Comparison of ENCODE assay signal across 17 mouse cellular contexts in genomic region chr1:60361626-60362025, GRCm38 (mm10). TPM values are rescaled to one million over a fixed set of nuclear protein-coding genes. Genes with fewer than 3 reads are reported as not detected.
DNase-seq lines count a peak whose midpoint lies in the region; ATAC-seq and TF ChIP-seq lines count a peak whose summit lies in the region.
"Had no signal": no experiment of that assay in that cellular context is flagged by ENCODE, and none has a peak within 500 bp of the region (broad histone marks: within the 10 kb centered on the region; RNA-seq: fewer than 3 reads in every experiment).

No protein-coding gene starts in this region.

- no peak for TF ChIP-seq CTCF in layer of hippocampus, adult 2 months (conservative IDR thresholded peaks at IDR 0.05)

- DNase-seq in kidney, postnatal 14 days, result peak; percentile 14
- DNase-seq in kidney, adult 18-20 months, result no peak
- peak; percentile 19 for DNase-seq in CD4-positive helper T cell, adult 2 months (ENCODE audit: low read depth, low spot score)
- no peak for DNase-seq in layer of hippocampus, adult 8-10 months (ENCODE audit: low spot score in 2 of 2)
- no peak for DNase-seq in cerebellum, postnatal 36 days
- no peak for DNase-seq in layer of hippocampus, adult 2 months (ENCODE audit: low spot score in 2 of 2)
- DNase-seq: adrenal gland, postnatal 10 days; cerebellum, adult 18-20 months; cerebellum, postnatal 14 days; embryo, embryonic 11 days had no signal

- no peak overlapping the region for H3K4me3 ChIP-seq in layer of hippocampus, adult 2 months
- H3K4me3 ChIP-seq: embryonic facial prominence, embryonic 13.5 days; forebrain, embryonic 13.5 days; limb, embryonic 10.5 days; midbrain, embryonic 12.5 days had no signal

- ATAC-seq in activated CD4-positive, CD25-positive, alpha-beta regulatory T cell, adult 4 months, result peak; percentile 19
- ATAC-seq: forebrain, embryonic 13.5 days had no signal

- no peak overlapping the region for H3K27ac ChIP-seq in layer of hippocampus, adult 2 months
- H3K27ac ChIP-seq: embryonic facial prominence, embryonic 13.5 days; forebrain, embryonic 13.5 days; hindbrain, embryonic 14.5 days; limb, embryonic 10.5 days; macrophage; midbrain, embryonic 12.5 days had no signal

RNA-seq across cellular contexts. Expression of gene Cyp20a1, which starts 18.5 kb away (rescaled TPM):
- 10 to 100 TPM; 23.8 to 23.9 TPM for polyA plus RNA-seq in activated CD4-positive, CD25-positive, alpha-beta regulatory T cell, adult 4 months (2017; shearing (Covaris generic))
- total RNA-seq in layer of hippocampus, adult 8-10 months (2022), result 10 to 100 TPM; 10.9 to 17.3 (median 12.5) TPM
- total RNA-seq in layer of hippocampus, adult 2 months (2021), result 10 to 100 TPM; 10.9 to 11.4 TPM

RNA-seq across cellular contexts. Expression of gene Abi2, which starts 47.8 kb away (rescaled TPM):
- polyA plus RNA-seq in activated CD4-positive, CD25-positive, alpha-beta regulatory T cell, adult 4 months (2017; shearing (Covaris generic)), result 10 to 100 TPM; 13.5 to 14.4 TPM
- 100 to 1,000 TPM; 330 to 363 (median 340) TPM for total RNA-seq in layer of hippocampus, adult 8-10 months (2022)
- total RNA-seq in layer of hippocampus, adult 2 months (2021), result 100 to 1,000 TPM; 367 to 372 TPM

Comparison
In these comparisons a context has a peak if more than half of its experiments do, and no peak if none do; other contexts are left out.
1. DNase-seq: peak in kidney, postnatal 14 days (single experiment) and CD4-positive helper T cell, adult 2 months (single experiment); none in kidney, adult 18-20 months (single experiment), layer of hippocampus, adult 8-10 months (0 of 2), cerebellum, postnatal 36 days (0 of 2) and layer of hippocampus, adult 2 months (0 of 2).